Mouse (Mus musculus) G1E-ER4 (cell line): ENCODE results near the gene Trappc1. TPM values are rescaled to one million over a fixed set of nuclear protein-coding genes. Genes with fewer than 3 reads are reported as not detected.

Experiments
- GATA1 ChIP-seq: IDR thresholded peaks from one replicate; pipeline ENCODE4 v1.8.0; 2012; ENCODE audit warnings: low read length, inconsistent platforms
- polyA plus RNA-seq: library from polyadenylated mRNA; stranded (reverse); fragments of >175 nt; gene quantifications from 2 replicates; pipeline ENCODE4 v1.2.3, GENCODE M21; 2012

The Trappc1 gene
- polyA plus RNA-seq, 1 experiment = 6.8 TPM

- TF ChIP-seq GATA1 = no peak
Observed at GRCm38 (mm10) chr11:69325628-69326407, 2.0 kb downstream of the Trappc1 start, which contains the start of gene Kcnab3. TSS of gene Kcnab3 (plus strand) at chr11:69326258.

GRCm38 (mm10) chr11:69326408-69327156, 2.8 kb downstream of the Trappc1 start:
- TF ChIP-seq GATA1 = no peak

GRCm38 (mm10) chr11:69327157-69327442, 3.3 kb downstream of the Trappc1 start:
- TF ChIP-seq GATA1 = no peak

DNA sequence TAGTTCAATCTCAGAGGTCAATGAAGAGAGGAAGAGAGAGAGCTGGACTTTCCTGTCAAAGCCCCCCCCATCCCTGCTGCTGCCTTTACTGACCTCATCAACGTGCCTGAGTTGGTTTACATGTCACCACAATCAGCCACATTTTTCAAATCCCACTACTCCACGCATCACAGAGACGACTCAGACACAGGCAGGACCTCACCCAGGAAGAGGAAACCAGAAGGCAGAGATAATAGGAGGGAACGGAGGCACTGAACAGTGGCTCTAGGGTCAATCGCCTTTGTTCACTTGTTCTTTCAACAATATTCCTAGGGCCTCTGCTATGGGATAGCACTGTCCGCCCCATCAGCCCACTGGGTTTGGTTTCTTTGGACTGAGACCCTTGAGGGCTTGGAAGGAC, 3.9 kb downstream of the Trappc1 start:
- TF ChIP-seq GATA1 = no peak

- TF ChIP-seq GATA1 = no peak
Observed at GRCm38 (mm10) chr11:69328517-69328916, 4.7 kb downstream of the Trappc1 start.

DNA sequence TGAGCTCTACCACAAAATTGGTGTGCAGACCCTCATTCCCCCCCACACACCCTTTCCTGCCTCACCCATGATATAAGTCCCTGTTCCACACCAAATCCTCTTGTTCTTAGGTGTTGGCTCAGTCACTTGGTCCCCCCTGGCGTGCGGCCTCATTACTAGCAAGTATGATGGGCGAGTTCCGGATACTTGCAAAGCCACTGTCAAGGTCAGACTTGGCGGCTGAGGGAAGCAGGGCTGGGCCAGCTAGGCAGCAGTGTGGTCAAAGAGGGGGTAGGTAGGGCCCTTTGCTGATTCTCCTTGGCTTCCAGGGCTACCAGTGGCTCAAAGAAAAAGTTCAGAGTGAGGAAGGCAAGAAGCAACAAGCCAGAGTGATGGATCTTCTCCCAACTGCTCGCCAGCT, 7.4 kb downstream of the Trappc1 start:
- no peak for TF ChIP-seq GATA1

DNA sequence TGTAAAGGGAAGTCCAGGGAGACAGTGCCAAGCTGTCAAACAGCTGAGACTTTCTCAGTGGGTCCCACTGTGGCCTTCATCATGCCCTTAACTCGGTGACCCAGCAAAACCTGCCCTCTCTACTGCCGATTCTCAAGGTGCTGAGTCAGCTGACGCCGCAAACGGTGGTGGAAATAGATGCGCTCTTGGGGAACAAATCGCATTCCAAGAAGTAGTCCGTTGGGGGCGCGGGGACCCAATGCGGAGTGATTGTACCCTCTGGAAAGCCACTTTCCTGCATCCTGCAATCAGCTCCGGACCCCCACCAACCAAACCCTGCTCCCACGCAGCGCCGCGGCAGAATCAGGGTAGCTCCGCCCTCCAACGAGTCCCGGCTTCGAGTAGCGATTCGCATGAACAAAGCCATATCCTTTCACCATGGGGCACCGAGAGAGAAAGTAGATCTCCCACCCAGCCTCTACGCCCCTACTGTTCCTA, 8.2 kb downstream of the Trappc1 start:
- no peak for TF ChIP-seq GATA1

DNA sequence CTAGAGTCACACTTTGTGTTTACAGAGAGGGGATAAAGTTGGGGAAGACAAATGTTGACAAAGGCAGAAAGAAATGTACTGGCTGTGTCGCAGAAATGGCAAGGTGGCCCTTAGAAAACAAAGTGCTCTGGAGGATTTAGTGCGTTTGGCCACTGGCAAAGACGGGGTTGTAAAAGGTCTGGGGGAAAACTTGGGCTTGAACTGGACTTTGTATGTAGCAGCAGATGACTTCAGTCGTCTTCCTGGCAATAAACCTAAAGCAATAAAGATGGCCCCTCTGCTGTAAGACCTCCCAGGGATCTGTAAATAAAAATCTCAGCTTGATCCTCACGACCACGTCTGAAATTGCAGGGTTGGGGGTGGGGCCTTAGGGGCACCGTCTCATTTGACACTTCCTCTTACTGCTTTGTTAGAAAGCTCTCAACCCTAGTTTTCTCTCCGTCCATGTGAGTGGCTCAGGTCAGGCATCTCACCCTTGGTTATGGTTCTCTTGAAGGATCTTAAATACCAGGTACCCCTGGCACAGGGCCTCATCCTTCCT, 9.0 kb downstream of the Trappc1 start:
- TF ChIP-seq GATA1 = no peak

GRCm38 (mm10) chr11:69333922-69334321, 10.1 kb downstream of the Trappc1 start:
- TF ChIP-seq GATA1 = no peak

DNA sequence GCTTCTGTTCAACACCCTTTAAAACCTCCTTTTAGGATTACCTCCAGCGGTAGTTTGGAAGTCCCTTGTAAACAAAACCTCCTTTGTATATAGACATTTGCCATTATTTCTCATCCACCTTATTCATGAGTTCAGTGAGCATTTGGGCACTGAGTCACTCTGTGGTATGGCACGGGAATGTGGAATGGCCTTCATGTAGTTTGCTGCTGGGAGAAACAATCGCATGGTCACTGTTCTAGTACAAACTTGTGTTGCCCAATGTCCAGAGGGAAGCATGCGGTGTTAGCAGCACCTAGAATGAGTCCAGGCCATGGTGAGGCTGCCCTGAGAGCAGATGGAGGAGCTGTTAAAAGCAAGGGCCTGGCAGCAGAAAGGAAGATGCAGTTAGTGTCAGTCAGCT, 11.0 kb downstream of the Trappc1 start:
- no peak for TF ChIP-seq GATA1

DNA sequence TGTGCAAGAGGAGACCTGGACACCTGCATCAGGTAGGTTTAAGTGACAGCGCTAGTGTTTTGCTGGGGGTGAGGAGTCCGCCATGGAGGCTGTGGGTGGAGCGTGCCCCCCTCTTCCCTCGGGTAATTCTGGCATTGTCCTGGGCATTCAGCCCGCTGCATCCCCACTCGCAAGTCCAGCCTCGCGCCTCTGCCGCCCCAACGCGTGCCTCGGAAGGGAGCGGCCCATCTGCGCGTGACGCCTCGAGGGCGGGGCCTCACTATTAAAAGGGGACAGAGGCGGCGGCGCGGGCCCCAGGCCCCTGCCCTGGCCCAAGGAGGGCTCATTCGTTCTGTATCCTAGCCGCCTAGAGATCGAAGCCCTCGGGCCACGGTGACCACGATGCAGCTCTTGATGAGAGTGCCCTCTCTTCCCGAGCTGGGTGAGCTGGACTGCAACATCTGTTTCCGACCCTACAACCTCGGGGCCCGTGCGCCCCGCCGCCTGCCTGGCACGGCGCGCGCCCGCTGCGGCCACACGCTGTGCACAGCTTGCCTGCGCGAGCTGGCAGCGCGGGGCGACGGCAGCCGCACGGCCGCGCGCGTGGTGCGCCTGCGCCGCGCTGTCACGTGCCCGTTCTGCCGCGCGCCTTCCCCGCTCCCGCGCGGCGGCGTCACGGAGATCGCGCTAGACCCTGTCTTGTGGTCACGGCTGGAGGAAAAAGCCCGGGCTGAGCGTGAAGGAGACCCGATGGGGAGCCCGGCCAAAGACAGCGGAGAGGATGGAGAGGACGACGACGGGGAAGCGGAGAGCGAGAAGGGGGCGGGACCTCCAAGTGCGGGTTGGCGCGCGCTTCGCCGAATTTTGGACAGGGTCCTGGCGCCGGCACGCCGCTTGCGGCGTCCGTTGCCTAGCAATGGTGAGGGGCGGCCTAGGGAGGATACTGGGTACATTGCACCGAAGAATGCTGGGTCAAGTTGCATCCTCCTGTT, 16.7 kb downstream of the Trappc1 start, which contains the start of gene Rnf227:
Gene Rnf227 (plus strand): TSS at position 301 of the 971 bp plus-strand sequence.
- TF ChIP-seq GATA1 = no peak

DNA sequence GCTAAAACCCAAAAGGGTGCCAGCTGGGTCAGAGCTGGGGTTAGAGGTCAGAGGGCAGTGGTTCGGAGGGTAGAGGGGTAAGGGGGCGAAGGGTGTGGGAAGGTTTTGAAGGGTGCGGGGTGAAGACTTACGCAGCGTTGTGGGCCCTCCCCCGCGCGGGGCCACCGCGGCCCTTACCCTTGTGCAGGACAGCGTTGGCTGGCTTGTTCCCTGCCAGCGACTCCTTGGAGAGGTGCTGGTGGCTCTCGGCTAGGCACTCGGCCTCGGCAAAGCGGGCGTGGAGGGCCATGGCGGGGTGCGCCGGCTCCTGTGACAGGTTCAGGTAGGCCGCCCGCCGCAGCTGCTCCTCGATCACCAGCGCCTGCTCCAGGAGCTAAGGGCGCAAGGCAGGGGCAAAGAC, 22.7 kb downstream of the Trappc1 start:
- TF ChIP-seq GATA1 = no peak

- TF ChIP-seq GATA1 = no peak
Observed at GRCm38 (mm10) chr11:69356544-69356943, 32.8 kb downstream of the Trappc1 start.

DNA sequence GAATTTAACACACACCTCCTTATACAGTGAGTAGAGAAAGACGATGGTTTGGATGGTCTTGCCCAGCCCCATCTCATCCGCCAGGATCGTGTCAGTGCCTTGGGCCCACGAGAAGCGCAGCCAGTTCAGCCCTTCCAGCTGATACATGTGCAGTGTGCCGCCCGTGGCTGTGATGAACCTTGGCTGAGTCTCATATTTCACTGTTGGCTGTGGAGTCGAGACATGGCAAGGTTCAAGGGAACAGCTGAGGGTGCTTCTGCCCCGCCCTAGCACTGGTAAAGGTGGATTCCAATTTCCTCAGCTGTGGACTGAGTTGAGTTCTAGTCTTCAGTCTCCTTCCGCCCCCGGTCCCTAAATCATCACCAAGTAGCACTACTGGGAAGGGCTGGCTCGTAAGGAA, 33.9 kb downstream of the Trappc1 start:
- TF ChIP-seq GATA1 = no peak

DNA sequence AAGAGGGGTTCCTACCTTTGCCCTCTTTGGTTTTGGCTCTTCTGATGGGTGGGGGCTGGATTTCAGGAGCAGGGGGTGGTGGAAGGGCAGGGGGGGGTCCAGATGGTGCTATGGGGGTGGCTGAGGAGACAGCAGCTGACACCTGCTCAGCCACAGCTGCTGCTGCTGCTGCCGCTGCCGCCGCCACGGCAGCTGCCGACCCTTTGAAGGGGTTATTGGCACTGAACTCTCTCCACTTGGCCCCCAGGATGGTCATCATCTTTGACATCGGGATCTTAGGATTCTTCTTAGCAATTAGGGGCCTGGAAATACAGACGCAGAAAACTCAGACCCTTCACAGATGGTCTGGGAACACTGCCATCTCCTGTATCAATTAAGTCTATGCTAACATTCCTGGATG, 38.2 kb downstream of the Trappc1 start:
- no peak for TF ChIP-seq GATA1
